Mouse (Mus musculus) v-Abl transformed pro-B cells (cell line): ENCODE data around the gene Supt16.

Experiments
- in situ Hi-C, 2 experiments: fragments of 400-800 bp; cut with MboI; formaldehyde crosslinking; loops; one replicate each; pipeline ENCODE4 v1.15.1; 2025; ENCODE audit not compliant: unreplicated experiment in 2 of 2

Gene Supt16

DNA sequence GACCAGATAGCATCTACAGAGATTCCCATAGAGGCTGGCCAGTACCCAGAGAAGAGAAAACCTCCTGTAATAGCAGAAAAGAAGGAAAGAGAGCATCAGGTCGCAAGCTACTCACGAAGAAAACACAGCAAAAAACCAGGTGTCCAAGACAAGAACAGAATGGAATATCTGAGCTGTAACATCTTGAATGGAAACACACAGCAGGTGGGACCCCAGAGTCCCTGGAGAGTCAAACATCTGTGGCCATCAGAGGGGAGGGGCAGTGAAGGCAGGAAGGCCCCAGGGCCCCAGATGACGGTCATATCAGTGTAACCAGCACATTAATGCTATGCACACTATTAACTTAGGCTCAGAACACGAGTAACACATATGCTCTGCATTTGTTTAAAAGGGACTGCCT lies 47.3 kb downstream of the Supt16 start:
- in situ Hi-C loops: no loop called here

GRCm38 (mm10) chr14:52146540-52146939 lies 50.7 kb downstream of the Supt16 start:
- in situ Hi-C loops: no loop called here

GRCm38 (mm10) chr14:52144165-52144564 lies 53.1 kb downstream of the Supt16 start:
- in situ Hi-C loops: no loop called here

DNA sequence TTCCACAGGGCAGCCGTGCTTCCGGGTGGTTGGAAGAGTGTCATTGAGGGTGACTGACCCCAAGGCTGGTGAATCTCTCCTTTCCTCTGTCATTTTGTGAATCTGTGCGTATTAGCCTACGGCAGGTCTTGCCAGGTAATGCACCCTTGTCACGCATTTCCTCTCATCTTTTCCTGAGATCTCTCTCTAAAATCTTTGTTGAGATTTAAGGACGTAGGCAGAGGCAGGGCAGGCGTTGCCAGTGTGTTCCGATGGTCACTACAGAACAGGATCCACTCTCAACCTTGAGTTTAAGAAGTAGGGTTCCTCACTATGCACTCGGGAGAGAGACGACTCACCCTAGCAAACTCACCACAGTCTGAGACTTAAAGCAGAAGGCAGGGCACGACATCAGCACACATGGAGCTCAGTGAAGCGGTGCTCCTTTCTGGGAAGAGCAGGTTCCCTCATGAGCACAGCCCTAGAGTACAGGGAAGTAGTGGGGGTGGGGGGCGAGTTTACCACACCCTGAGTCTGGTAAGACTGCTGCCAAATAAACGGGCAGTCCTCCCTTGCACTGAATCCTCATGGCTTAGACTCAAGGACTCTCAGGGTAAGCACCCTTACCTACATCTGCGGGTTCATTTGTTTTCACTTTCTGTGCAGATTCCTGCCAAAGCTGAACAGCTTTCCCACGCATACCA lies 55.6 kb downstream of the Supt16 start:
- in situ Hi-C loops: no loop called here

- in situ Hi-C loops: no loop called here
Measured at GRCm38 (mm10) chr14:52140577-52141444, 56.4 kb downstream of the Supt16 start.

DNA sequence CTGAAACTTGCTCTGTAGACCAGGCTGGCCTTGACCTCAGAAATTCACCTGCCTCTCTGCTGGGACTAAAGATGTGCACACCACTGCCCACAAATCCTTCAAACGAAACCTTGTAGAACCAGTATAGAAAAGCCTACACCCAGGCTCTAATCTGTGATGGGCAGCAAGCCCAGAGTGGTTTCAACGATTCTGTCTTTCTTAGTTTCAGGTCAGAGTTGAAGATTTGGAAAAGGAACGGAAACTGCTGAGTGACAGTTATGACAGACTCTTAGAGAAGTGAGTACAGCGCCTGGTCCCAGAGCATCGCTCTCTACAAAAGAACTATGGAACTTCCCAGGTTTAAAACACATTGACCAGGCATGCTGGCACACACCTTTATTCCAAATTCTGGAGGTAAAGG lies 63.6 kb downstream of the Supt16 start:
- in situ Hi-C loops: loop anchor here in 1 of 2 experiments (5.0 kb wide), 1 partner anchor 34 kb away; no protein-coding TSS in a partner anchor

- in situ Hi-C loops: loop anchor here (5.0 to 10.0 kb wide), 3 partner anchors 68 to 220 kb away; no protein-coding TSS in a partner anchor
Measured at GRCm38 (mm10) chr14:52124636-52125035, 72.6 kb downstream of the Supt16 start.

- in situ Hi-C loops: loop anchor here (5.0 to 10.0 kb wide), 2 partner anchors 213 to 219 kb away; no protein-coding TSS in a partner anchor
Measured at GRCm38 (mm10) chr14:52123918-52124317, 73.3 kb downstream of the Supt16 start.

DNA sequence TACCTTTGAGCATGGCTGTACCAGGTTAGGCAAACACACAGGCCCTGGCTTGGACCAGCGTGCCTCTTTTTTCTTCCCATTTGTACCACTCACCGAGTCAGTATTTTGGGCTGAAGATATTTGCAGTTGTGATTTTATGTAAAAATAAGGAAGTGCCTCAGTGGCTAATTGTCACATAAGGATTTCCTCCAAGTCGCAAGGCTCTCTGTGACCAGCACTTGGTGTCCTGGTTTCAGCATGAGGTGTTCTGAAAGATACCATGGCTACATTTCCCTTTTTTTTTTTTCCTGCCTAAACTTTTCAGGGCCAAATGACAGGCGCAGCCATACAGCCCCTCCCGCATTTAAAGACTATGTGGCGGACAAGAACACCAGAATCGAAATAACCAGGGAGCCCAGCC lies 77.0 kb downstream of the Supt16 start:
- in situ Hi-C loops: loop anchor here (5.0 to 10.0 kb wide), 2 partner anchors 215 to 217 kb away; no protein-coding TSS in a partner anchor

DNA sequence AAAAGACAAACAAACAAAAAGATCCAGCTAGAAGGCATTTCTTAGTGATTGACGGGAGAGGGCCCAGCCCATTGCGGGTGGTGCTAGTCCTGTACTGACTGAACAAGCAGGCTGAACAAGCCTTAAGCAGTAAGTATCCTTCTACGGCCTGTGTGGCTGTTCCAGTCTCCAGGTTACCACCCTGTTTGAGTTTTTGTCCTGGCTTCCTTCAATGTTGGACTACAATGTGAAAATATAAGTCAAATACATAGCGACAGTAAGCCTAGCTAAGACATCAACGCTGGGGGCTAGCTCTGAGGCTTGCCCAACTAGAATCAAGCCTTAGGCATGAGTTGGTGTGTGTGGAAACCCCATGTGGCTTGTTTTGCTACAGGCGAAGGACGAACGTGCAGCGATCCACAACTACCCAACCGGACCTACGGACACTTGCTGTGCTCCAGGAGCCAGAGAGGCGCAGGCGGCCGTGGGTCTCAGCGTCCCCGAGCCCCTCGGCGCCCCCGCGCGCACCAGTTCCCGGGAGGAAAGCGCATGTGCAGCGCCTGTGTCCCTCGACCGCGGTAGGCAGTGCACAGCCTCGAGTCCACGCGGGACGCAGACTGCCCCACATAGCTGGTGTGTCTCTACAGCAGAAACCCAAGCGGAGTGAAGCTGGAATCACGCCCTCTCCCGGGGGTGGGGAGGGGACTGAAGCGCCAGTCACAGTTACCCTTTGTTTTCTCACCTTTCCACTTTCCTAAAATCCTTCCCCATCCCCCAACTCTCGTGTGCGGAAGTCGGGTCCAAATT lies 78.2 kb downstream of the Supt16 start:
- in situ Hi-C loops: no loop called here

GRCm38 (mm10) chr14:52118456-52118822 lies 78.8 kb downstream of the Supt16 start:
- in situ Hi-C loops: no loop called here

DNA sequence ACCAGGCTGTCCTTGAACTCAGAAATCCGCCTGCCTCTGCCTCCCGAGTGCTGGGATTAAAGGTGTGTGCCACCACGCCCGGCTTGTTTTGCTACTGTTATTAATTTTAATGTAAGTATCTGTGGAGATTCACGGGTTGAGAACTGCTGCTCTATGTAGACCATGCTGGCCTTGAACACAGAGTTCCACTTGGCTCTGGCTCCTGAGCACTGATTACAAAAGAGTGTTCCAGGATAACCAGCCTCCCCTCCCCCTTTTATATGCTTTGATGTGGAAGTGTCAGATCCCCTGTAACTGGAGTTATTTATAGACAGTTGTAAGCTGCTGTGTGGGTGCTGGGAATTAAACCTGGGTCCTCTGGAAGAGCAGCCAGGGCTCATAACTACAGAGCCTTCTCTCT lies 80.0 kb downstream of the Supt16 start:
- in situ Hi-C loops: no loop called here

- in situ Hi-C loops: no loop called here
Measured at GRCm38 (mm10) chr14:52114101-52114500, 83.1 kb downstream of the Supt16 start.
